32 mouse cellular contexts compared by ENCODE assay signal in the genomic region with DNA sequence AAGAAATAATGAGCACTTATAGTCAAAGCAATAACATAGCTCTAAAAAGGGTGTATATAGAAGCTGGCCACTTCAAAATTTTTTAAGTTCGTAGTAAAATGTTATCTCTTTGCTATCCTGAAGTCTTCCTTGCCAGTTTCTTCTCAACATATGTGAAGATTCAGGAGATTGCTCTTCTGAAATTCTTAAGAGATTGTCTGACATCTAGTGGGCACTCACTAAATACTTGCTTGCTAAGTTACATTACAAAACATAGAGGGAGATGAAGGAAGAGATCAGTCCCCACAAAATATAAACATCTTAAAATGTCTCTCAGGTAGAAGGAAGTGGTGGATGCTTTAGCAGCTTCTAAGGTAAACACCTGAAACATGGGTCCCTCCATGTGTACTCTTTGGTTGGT.
DNase-seq lines count a peak whose midpoint lies in the region; ATAC-seq and TF ChIP-seq lines count a peak whose summit lies in the region.
"Had no signal": no experiment of that assay in that cellular context is flagged by ENCODE, and none has a peak within 500 bp of the region (broad histone marks: within the 10 kb centered on the region; RNA-seq: fewer than 3 reads in every experiment).

No protein-coding gene starts in this region.

- 52% methylated on average over 1 of the region's 1 CpGs for WGBS in forebrain, postnatal 0 days
- 71% methylated on average over 1 of the region's 1 CpGs for WGBS in forebrain, embryonic 15.5 days
- WGBS in midbrain, postnatal 0 days = 72% methylated on average over 1 of the region's 1 CpGs
- 81% methylated on average over 1 of the region's 1 CpGs for WGBS in midbrain, embryonic 13.5 days

- peak; percentile 49 for TF ChIP-seq CTCF in forebrain, postnatal 0 days (IDR thresholded peaks at IDR 0.05; ENCODE audit: low read depth)
- TF ChIP-seq CTCF in layer of hippocampus, adult 2 months (conservative IDR thresholded peaks at IDR 0.05) = peak; percentile 72
- peak; percentile 60 for TF ChIP-seq CTCF in midbrain, postnatal 0 days (IDR thresholded peaks at IDR 0.05)

- no peak overlapping the region for H3K4me3 ChIP-seq in forebrain, postnatal 0 days (ENCODE audit: low read depth, low read length)
- H3K4me3 ChIP-seq in forebrain, embryonic 15.5 days = no peak overlapping the region
- no peak overlapping the region for H3K4me3 ChIP-seq in layer of hippocampus, adult 2 months
- no peak overlapping the region for H3K4me3 ChIP-seq in midbrain, postnatal 0 days (ENCODE audit: low read depth, low read length)
- H3K4me3 ChIP-seq in midbrain, embryonic 13.5 days (replicated peaks) = no peak overlapping the region
- H3K4me3 ChIP-seq: heart, embryonic 10.5 days; heart, embryonic 15.5 days; hindbrain, embryonic 12.5 days; limb, embryonic 10.5 days; limb, embryonic 15.5 days; liver, embryonic 13.5 days; megakaryocyte, embryonic 14.5 days; midbrain, embryonic 15.5 days had no signal

- no peak for ATAC-seq in forebrain, postnatal 0 days
- ATAC-seq in forebrain, embryonic 15.5 days (replicated peaks) = no peak
- ATAC-seq in midbrain, postnatal 0 days (ENCODE audit: low FRiP score) = no peak
- ATAC-seq in midbrain, embryonic 13.5 days = no peak
- ATAC-seq: CD4-positive, CD25-positive, alpha-beta regulatory T cell, adult 4 months; forebrain, embryonic 16.5 days; lung, postnatal 0 days; midbrain, embryonic 15.5 days had no signal

- no peak overlapping the region for H3K27ac ChIP-seq in forebrain, postnatal 0 days (ENCODE audit: low read depth, low read length)
- H3K27ac ChIP-seq in forebrain, embryonic 15.5 days (replicated peaks) = no peak overlapping the region
- H3K27ac ChIP-seq in layer of hippocampus, adult 2 months = no peak overlapping the region
- no peak overlapping the region for H3K27ac ChIP-seq in midbrain, postnatal 0 days (ENCODE audit: low read depth, low read length)
- H3K27ac ChIP-seq in midbrain, embryonic 13.5 days = no peak overlapping the region
- H3K27ac ChIP-seq: heart, embryonic 10.5 days; heart, embryonic 15.5 days; hindbrain, embryonic 12.5 days; limb, embryonic 10.5 days; limb, embryonic 15.5 days; liver, embryonic 13.5 days; midbrain, embryonic 15.5 days; stomach, postnatal 0 days had no signal

- no peaks in the 10 kb centered on the region for H3K27me3 ChIP-seq in forebrain, postnatal 0 days (ENCODE audit: insufficient read depth, low read length)
- no peaks in the 10 kb centered on the region for H3K27me3 ChIP-seq in forebrain, embryonic 15.5 days
- no peaks in the 10 kb centered on the region for H3K27me3 ChIP-seq in midbrain, postnatal 0 days (ENCODE audit: insufficient read depth, low read length)
- no peaks in the 10 kb centered on the region for H3K27me3 ChIP-seq in midbrain, embryonic 13.5 days
- H3K27me3 ChIP-seq: heart, embryonic 15.5 days; hindbrain, embryonic 12.5 days; limb, embryonic 15.5 days; liver, embryonic 13.5 days; megakaryocyte, embryonic 14.5 days; midbrain, embryonic 15.5 days had no signal

- no peaks in the 10 kb centered on the region for H3K36me3 ChIP-seq in forebrain, postnatal 0 days (ENCODE audit: insufficient read depth)
- no peaks in the 10 kb centered on the region for H3K36me3 ChIP-seq in forebrain, embryonic 15.5 days
- no peaks in the 10 kb centered on the region for H3K36me3 ChIP-seq in midbrain, postnatal 0 days (ENCODE audit: insufficient read depth, low read length)
- H3K36me3 ChIP-seq in midbrain, embryonic 13.5 days = no peaks in the 10 kb centered on the region
- H3K36me3 ChIP-seq: heart, embryonic 10.5 days; heart, embryonic 15.5 days; hindbrain, embryonic 12.5 days; limb, embryonic 10.5 days; limb, embryonic 15.5 days; liver, embryonic 13.5 days; midbrain, embryonic 15.5 days had no signal

- no peak overlapping the region for H3K4me2 ChIP-seq in forebrain, postnatal 0 days (ENCODE audit: low read depth)
- no peak overlapping the region for H3K4me2 ChIP-seq in forebrain, embryonic 15.5 days (replicated peaks)
- H3K4me2 ChIP-seq in midbrain, postnatal 0 days (ENCODE audit: low read depth, low read length, poor library complexity, severe bottlenecking) = no peak overlapping the region
- no peak overlapping the region for H3K4me2 ChIP-seq in midbrain, embryonic 13.5 days (replicated peaks)
- H3K4me2 ChIP-seq: heart, embryonic 15.5 days; hindbrain, embryonic 12.5 days; limb, embryonic 15.5 days; liver, embryonic 13.5 days; midbrain, embryonic 15.5 days had no signal

- no peaks in the 10 kb centered on the region for H3K9me3 ChIP-seq in forebrain, postnatal 0 days (ENCODE audit: low read length)
- H3K9me3 ChIP-seq in forebrain, embryonic 15.5 days = no peaks in the 10 kb centered on the region
- H3K9me3 ChIP-seq in midbrain, postnatal 0 days (ENCODE audit: low read length) = no peaks in the 10 kb centered on the region
- no peaks in the 10 kb centered on the region for H3K9me3 ChIP-seq in midbrain, embryonic 13.5 days
- H3K9me3 ChIP-seq: heart, embryonic 10.5 days; heart, embryonic 15.5 days; hindbrain, embryonic 12.5 days; limb, embryonic 10.5 days; limb, embryonic 15.5 days; liver, embryonic 13.5 days; megakaryocyte, embryonic 14.5 days; midbrain, embryonic 15.5 days had no signal

- DNase-seq in forebrain, postnatal 0 days = peak; percentile 35
- DNase-seq in layer of hippocampus, adult 2 months (ENCODE audit: low spot score in 2 of 2) = peak in 1 of 2 experiments; percentile 7
- DNase-seq in layer of hippocampus, postnatal 25 days (ENCODE audit: extremely low spot score in 1 of 2, low spot score in 1 of 2) = no peak
- DNase-seq in midbrain, postnatal 0 days (ENCODE audit: low spot score) = peak; percentile 47
- DNase-seq in telencephalon, adult 2 months (ENCODE audit: low read depth, low spot score) = peak; percentile 47
- DNase-seq in spleen, postnatal 4 days (ENCODE audit: low spot score in 2 of 2) = no peak
- DNase-seq: adrenal gland, adult 8-10 months; cerebellum, adult 18-20 months; cerebellum, postnatal 14 days; gastrocnemius, postnatal 14 days; heart, postnatal 36 days; kidney, adult 2 months; kidney, postnatal 36 days; liver, embryonic 13.5 days; lung, adult 18-20 months; lung, postnatal 4 days; right cerebral cortex, postnatal 25 days; thymus, adult 2 months; thymus, postnatal 36 days had no signal

- no peak overlapping the region for H3K9ac ChIP-seq in forebrain, postnatal 0 days
- H3K9ac ChIP-seq in forebrain, embryonic 15.5 days (replicated peaks) = no peak overlapping the region
- H3K9ac ChIP-seq in midbrain, postnatal 0 days (replicated peaks; ENCODE audit: low read length, poor library complexity, severe bottlenecking) = no peak overlapping the region
- no peak overlapping the region for H3K9ac ChIP-seq in midbrain, embryonic 13.5 days (replicated peaks)
- H3K9ac ChIP-seq: heart, embryonic 15.5 days; hindbrain, embryonic 12.5 days; limb, embryonic 15.5 days; liver, embryonic 13.5 days; midbrain, embryonic 15.5 days had no signal

- no peaks in the 10 kb centered on the region for H3K4me1 ChIP-seq in forebrain, postnatal 0 days (ENCODE audit: insufficient read depth)
- H3K4me1 ChIP-seq in forebrain, embryonic 15.5 days = no peaks in the 10 kb centered on the region
- no peaks in the 10 kb centered on the region for H3K4me1 ChIP-seq in midbrain, postnatal 0 days (ENCODE audit: insufficient read depth, low read length)
- no peaks in the 10 kb centered on the region for H3K4me1 ChIP-seq in midbrain, embryonic 13.5 days (replicated peaks)
- H3K4me1 ChIP-seq: heart, embryonic 10.5 days; heart, embryonic 15.5 days; hindbrain, embryonic 12.5 days; limb, embryonic 10.5 days; limb, embryonic 15.5 days; liver, embryonic 13.5 days; megakaryocyte, embryonic 14.5 days; midbrain, embryonic 15.5 days had no signal

Comparison
In these comparisons a context has a peak if more than half of its experiments do, and no peak if none do; other contexts are left out.
1. DNase-seq: peak in forebrain, postnatal 0 days (single experiment), midbrain, postnatal 0 days (single experiment) and telencephalon, adult 2 months (single experiment); none in layer of hippocampus, postnatal 25 days (0 of 2) and spleen, postnatal 4 days (0 of 2).
2. Peak in every context shown above with its lines, with median percentiles within 50 percentile points of each other: CTCF ChIP-seq.